Mouse (Mus musculus) midbrain, embryonic 11.5 days (tissue): ENCODE data around the gene Anapc1. TPM values are rescaled to one million over a fixed set of nuclear protein-coding genes. Genes with fewer than 3 reads are reported as not detected.

Source experiments
- ATAC-seq: fragments of 200-750 bp; cut with Nextera tagmentation; 2 replicates; pipeline ENCODE4 v1.8.0; 2017; ENCODE audit warnings: moderate TSS enrichment, moderate library complexity; ENCODE audit not compliant: low FRiP score
- DNase-seq: peaks from one replicate; pipeline ENCODE4 v3.0.0; 2015; ENCODE audit warnings: low spot score; ENCODE audit errors: missing footprints
- H3K27ac ChIP-seq: fragments of 300-500 bp; sonication (generic); 2 replicates; pipeline ENCODE4 v1.5.1; 2014; ENCODE audit warnings: low read depth, low read length
- H3K27me3 ChIP-seq: fragments of 300-500 bp; sonication (generic); 2 replicates; pipeline ENCODE4 v1.6.1; 2014; ENCODE audit warnings: mild to moderate bottlenecking, low read length, moderate library complexity, mixed read lengths; ENCODE audit not compliant: control insufficient read depth, insufficient read depth
- H3K36me3 ChIP-seq: fragments of 300-500 bp; sonication (generic); 2 replicates; pipeline ENCODE4 v1.6.1; 2014; ENCODE audit warnings: mild to moderate bottlenecking, low read length, moderate library complexity, mixed read lengths; ENCODE audit not compliant: control insufficient read depth, insufficient read depth
- H3K4me1 ChIP-seq: fragments of 300-500 bp; sonication (generic); 2 replicates; pipeline ENCODE4 v1.6.1; 2014; ENCODE audit warnings: low read length; ENCODE audit not compliant: control insufficient read depth, insufficient read depth
- H3K4me2 ChIP-seq: fragments of 300-500 bp; sonication (generic); 2 replicates; pipeline ENCODE4 v1.6.1; 2014; ENCODE audit warnings: mild to moderate bottlenecking, moderate library complexity
- H3K4me3 ChIP-seq: fragments of 300-500 bp; sonication (generic); 2 replicates; pipeline ENCODE4 v1.5.1; 2014; ENCODE audit warnings: low read depth, low read length
- H3K9ac ChIP-seq: fragments of 300-500 bp; sonication (generic); 2 replicates; pipeline ENCODE4 v1.6.1; 2014; ENCODE audit warnings: low read length
- H3K9me3 ChIP-seq: fragments of 300-500 bp; sonication (generic); 2 replicates; pipeline ENCODE4 v1.6.1; 2016; ENCODE audit warnings: low read length; ENCODE audit not compliant: control insufficient read depth
- WGBS: fragments of 180-500 bp; shearing (Covaris S2); extraction: QIAGEN DNeasy Blood & Tissue Kit; methylation state at CpG from one replicate; pipeline ENCODE4 v1.1.7; 2014; 5-methylcytosine and 5-hydroxymethylcytosine counted together
- polyA plus RNA-seq: library from polyadenylated mRNA; unstranded; fragments of >200 nt; fragmentation: Nextera tagmentation; extraction: Ambion mirVana; gene quantifications from 2 replicates; pipeline ENCODE4 v1.2.1, GENCODE M21; 2014

The Anapc1 gene
- polyA plus RNA-seq, 1 experiment from 2014 or later: 86.5 TPM

DNA sequence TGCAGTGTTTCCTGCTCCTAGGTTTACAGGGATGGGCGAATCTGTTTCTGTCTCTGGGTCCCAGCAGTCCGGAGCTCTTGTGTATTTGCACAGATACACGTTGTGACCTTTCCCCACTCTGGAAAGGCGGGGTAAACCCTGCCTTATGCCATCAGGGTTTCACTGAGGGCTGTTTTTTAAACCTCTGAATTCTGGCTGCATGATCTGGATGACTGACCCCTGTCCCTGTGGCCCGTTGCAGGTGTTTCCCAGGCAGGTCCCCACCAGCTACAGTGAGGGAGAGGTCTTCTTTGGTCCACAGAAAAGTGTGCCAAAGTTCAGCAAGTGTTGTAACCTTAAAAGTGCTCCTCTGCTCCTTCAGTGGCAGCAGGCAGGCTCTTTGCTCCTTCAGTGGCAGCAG is 77.9 kb downstream of the Anapc1 start:
- Histone ChIP-seq H3K9me3 (no peaks in the 10 kb centered on the region), H3K4me1 (no peaks in the 10 kb centered on the region), H3K27me3 (no peaks in the 10 kb centered on the region), H3K4me2 (no peak overlapping the region), H3K36me3 (peaks cover 14% of the 10 kb centered on the region), H3K27ac (no peak overlapping the region), H3K4me3 (no peak overlapping the region), H3K9ac (no peak overlapping the region)
- DNase-seq (peak; percentile 53), ATAC-seq (no peak)
- 89% methylated on average over 5 of the region's 5 CpGs for WGBS

DNA sequence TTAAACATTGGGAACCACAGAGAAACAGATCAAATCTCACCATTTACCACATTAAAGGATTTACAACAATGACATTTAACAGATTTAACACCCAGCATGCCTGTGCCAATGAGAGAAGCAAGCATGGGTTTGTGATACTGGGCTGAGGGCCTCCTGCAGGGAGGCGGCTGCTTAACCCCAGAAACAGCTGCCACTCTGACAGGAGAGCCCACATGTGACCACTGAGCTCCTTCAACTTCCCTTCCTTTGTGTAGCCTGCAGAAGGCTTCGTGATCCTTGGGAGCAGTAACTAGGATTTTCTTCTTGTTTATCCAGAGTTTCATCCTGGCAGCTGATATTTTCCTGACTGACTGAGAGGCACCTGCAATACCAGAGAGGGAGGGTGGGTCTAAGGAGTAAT is 85.7 kb downstream of the Anapc1 start:
- no peak overlapping the region for H3K4me2 ChIP-seq

DNA sequence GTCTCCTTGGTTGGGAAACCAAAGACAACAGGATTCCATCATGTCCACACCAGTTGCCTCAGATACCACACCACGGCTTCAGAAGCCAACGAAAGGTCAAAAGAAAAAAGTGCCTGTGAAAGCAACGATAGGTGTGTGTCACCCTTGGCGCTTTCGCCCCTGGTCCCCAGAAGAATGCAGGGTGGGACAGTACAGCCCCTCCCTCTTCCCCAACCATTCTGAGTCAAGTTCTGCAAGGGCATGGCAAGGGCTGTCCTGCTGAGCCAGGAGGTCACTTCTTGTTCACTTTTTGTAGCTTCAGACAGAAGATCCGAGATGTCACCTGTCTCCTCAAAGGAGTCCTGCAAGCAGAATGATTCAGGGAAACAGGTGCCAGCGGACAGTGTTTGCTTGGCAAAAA is 94.9 kb downstream of the Anapc1 start:
- DNase-seq (no peak), ATAC-seq (no peak)
- no peaks in the 10 kb centered on the region for H3K27me3 ChIP-seq
- H3K4me3 ChIP-seq: no peak overlapping the region
- no peak overlapping the region for H3K9ac ChIP-seq
- H3K9me3 ChIP-seq: no peaks in the 10 kb centered on the region
- no peak overlapping the region for H3K27ac ChIP-seq
- H3K36me3 ChIP-seq: no peaks in the 10 kb centered on the region
- no peaks in the 10 kb centered on the region for H3K4me1 ChIP-seq
- 88% methylated on average over 7 of the region's 7 CpGs for WGBS
- no peak overlapping the region for H3K4me2 ChIP-seq

More for the DNA sequence above, 85.7 kb downstream of the Anapc1 start:
- Histone ChIP-seq H3K27ac (no peak overlapping the region), H3K27me3 (no peaks in the 10 kb centered on the region), H3K4me1 (no peaks in the 10 kb centered on the region), H3K4me3 (no peak overlapping the region), H3K36me3 (no peaks in the 10 kb centered on the region), H3K9me3 (no peaks in the 10 kb centered on the region), H3K9ac (no peak overlapping the region)
- DNase-seq: peak; percentile 73
- 22% methylated on average over 2 of the region's 2 CpGs for WGBS
- ATAC-seq: no peak

DNA sequence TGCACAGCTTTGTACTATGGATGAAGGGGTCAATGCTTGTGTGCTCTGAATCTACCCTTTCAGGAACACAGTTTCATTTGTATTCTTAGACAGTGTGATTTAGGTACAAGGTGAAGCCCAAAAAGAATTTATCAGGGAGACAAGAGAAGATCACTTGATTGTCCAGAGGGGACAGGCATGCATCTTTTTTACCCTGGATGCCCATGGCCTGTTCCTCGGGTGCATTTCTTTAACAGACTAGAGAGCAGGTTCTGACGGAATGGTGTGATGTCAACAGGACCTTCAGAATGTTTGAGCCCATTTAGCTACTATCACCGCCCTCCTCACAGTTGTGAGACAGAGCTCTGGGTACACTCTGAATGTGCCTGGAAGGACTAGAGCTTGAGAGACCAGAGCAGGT is 96.3 kb downstream of the Anapc1 start, which contains the start of gene Spdye4c:
TSS of gene Spdye4c (plus strand) at position 301 of the 400 bp plus-strand sequence.
- Histone ChIP-seq H3K9ac (no peak within 1 kb of the TSS), H3K36me3 (no peaks in the 10 kb centered on the region), H3K27ac (no peak within 1 kb of the TSS), H3K9me3 (no peaks in the 10 kb centered on the region), H3K4me1 (no peaks in the 10 kb centered on the region), H3K4me3 (no peak within 1 kb of the TSS), H3K4me2 (no peak within 1 kb of the TSS), H3K27me3 (no peaks in the 10 kb centered on the region)
- no peak for DNase-seq
- no peak for ATAC-seq
- 93% methylated on average over 3 of the region's 3 CpGs for WGBS

DNA sequence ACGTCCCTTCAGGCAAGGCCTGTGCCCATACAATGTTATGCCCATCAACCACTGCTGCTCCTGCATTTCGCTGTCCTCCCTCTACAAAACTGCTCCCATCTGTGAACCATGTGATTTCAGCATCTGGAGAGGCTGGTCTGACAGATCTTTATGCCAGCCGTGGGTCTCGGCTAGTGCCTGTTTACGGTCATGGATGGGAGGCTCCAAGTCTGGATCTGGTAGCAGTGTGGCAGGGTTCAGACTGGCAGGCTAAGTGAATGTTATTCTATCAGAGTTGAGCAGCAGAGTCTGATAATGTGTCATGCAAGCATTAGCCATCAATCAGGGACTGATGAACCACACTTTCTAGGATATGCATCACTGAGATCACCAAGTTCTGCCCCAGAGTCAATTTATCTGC is 104.3 kb downstream of the Anapc1 start:
- H3K4me2 ChIP-seq: no peak overlapping the region
- H3K27me3 ChIP-seq: no peaks in the 10 kb centered on the region
- no peaks in the 10 kb centered on the region for H3K9me3 ChIP-seq
- DNase-seq: no peak
- H3K4me1 ChIP-seq: no peaks in the 10 kb centered on the region
- H3K9ac ChIP-seq: no peak overlapping the region
- no peak overlapping the region for H3K27ac ChIP-seq
- ATAC-seq: no peak
- 75% methylated on average over 5 of the region's 5 CpGs for WGBS
- H3K36me3 ChIP-seq: no peaks in the 10 kb centered on the region
- H3K4me3 ChIP-seq: no peak overlapping the region

DNA sequence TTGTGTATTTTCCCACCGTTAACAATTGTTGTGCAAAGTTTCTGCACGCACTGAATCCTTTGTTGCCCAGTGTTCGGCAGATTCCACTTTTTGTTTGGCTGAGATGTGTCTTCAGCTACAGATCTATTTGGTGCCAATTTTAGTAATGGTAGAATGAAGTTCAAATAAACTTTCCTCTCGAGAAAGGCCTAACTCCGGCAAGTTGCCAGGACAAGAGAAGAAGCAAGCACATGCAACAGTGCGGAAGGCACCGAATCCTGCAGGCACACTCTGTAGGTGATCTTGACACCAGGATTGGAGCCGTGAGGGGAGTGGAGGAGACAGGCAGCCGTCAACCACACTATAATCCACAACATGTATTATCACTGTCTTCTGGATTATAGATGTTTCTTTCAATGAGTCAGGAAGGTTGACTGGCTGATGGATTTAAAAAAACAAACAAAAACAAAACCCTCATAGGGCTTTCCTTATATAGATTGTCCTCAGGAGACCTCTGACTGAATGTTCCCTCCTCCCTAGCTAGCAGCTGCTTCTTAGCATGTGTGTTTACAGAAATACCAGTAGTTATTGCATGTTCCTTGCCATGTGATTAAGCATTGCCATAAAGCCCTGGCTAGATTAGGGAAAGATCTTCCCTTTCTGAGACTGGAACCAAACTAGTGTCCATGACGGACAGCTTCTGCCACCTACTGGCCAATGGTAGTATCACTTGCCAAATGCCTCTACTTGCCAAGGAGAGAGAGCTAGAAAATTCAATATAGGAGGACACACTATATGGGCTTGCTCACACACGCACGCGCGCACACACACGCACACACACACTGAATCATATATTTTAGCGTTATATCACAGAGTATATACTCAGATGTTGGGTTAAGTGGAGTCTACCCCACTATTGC is 114.2 kb downstream of the Anapc1 start:
- DNase-seq (peak; percentile 99), ATAC-seq (no peak)
- Histone ChIP-seq H3K4me1 (no peaks in the 10 kb centered on the region), H3K4me3 (no peak overlapping the region), H3K27ac (no peak overlapping the region), H3K27me3 (no peaks in the 10 kb centered on the region), H3K4me2 (no peak overlapping the region), H3K9ac (no peak overlapping the region), H3K36me3 (no peaks in the 10 kb centered on the region), H3K9me3 (no peaks in the 10 kb centered on the region)
- WGBS: 55% methylated on average over 16 of the region's 16 CpGs

DNA sequence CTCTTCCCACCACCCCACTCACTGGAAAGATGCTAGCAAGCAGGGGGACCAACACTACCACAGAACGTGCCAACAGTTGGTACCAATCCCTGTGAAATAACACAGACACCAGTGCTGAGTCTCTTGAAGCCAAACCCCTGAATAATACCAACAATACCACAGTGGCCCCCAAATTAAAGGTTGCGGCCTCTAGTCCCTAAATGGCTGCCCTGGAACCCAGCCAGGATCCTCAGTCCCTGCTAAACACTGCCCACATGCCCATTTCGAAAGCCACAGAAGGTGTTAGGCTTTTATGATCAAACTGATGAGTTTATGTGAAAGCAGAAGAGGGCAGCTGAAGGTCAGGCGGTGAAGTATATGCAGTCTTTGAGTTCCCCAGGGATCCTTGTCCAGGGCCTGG is 116.2 kb downstream of the Anapc1 start:
- no peak for DNase-seq
- ATAC-seq: no peak
- no peaks in the 10 kb centered on the region for H3K4me1 ChIP-seq
- H3K4me2 ChIP-seq: no peak overlapping the region
- no peaks in the 10 kb centered on the region for H3K36me3 ChIP-seq
- no peaks in the 10 kb centered on the region for H3K9me3 ChIP-seq
- H3K27me3 ChIP-seq: no peaks in the 10 kb centered on the region
- H3K27ac ChIP-seq: no peak overlapping the region
- no peak overlapping the region for H3K9ac ChIP-seq
- WGBS: 86% methylated on average over 4 of the region's 4 CpGs
- H3K4me3 ChIP-seq: no peak overlapping the region

DNA sequence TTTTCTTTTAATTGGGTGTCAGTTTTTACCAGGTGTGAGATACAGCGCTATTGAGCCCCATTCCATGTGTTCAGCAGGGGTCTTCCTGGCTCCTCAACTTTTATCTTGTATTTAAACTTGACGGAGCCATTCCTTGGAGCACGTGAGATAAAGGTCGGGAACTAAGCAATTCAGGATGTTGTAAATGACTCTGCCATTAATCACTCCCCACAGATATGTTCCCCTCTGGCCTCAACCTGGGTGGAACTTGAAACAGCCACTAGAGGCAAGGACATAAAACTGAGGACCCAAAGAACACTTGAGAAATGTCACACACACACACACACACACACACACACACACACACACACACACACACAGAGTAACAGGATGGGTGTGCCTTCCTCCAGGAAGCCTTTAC is 118.7 kb downstream of the Anapc1 start:
- H3K4me1 ChIP-seq: no peaks in the 10 kb centered on the region
- H3K27me3 ChIP-seq: no peaks in the 10 kb centered on the region
- DNase-seq: no peak
- H3K36me3 ChIP-seq: no peaks in the 10 kb centered on the region
- no peak overlapping the region for H3K4me2 ChIP-seq
- WGBS: 87% methylated on average over 4 of the region's 4 CpGs
- no peak for ATAC-seq
- no peak overlapping the region for H3K9ac ChIP-seq
- H3K4me3 ChIP-seq: no peak overlapping the region
- no peak overlapping the region for H3K27ac ChIP-seq
- H3K9me3 ChIP-seq: no peaks in the 10 kb centered on the region

DNA sequence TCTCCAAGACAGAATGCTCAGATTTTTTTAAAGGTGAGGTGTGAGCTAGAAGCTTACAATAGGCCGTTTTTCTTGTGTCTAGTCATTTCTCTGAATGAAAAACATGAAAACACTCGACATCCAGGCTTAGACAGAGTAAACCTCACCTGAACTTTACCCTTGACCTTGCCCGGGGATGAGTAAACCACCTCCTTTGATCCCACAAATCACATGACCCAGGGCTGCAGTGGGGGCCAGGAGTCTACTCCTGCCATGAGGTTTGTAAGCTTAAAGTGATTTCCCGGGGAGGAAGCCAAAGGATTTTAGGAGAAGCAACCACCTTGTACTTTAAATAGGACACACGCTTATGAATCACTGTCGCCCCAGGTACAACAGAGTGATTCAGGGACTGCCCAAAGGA is 119.2 kb downstream of the Anapc1 start:
- 81% methylated on average over 6 of the region's 6 CpGs for WGBS

More for the DNA sequence above, 119.2 kb downstream of the Anapc1 start:
- DNase-seq (no peak), ATAC-seq (no peak)
- Histone ChIP-seq H3K4me3 (no peak overlapping the region), H3K4me1 (no peaks in the 10 kb centered on the region), H3K4me2 (no peak overlapping the region), H3K27ac (no peak overlapping the region), H3K9me3 (no peaks in the 10 kb centered on the region), H3K36me3 (no peaks in the 10 kb centered on the region), H3K9ac (no peak overlapping the region), H3K27me3 (no peaks in the 10 kb centered on the region)
